In the genomic region with DNA sequence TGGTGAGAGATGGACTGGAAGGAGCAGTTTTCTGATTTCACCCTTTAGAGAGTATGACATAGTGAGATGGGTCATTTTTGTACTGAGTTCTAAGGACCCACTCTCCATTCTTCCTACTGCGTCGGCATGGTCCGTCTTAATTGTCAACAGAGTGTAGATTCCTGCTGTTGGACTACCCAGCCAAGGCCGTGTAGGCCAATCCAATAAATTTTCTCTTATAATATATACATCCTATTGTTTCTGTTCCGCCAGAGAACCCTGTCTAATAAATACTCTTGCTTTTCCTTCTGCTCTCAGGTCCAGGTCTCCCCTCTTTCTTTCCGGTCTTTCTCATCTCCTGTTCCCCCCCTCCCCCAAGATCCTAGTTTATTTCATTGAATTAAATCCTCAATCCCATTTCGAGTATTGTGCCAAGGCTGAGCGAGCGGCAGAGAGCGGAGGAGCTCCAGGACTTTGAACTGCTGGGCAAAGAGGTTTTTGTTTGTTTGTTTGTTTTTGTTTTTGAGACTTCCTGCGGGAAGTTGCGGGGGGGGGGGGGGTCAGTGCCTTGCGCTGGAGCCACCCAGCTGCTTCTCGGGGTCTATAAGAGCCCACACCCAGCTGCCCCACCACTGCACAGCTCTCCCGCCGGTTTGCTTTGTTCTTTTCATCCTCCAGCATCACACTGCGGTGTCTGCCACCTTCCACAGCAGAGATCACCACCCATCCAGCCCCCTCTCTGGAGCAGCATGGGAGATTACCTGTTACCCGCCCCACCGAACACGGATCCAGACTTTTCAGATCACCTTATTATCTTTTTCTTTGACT, we compare ENCODE assay signal across 8 mouse cellular contexts. TPM values are rescaled to one million over a fixed set of nuclear protein-coding genes. Genes with fewer than 3 reads are reported as not detected.
DNase-seq lines count a peak whose midpoint lies in the region; ATAC-seq and TF ChIP-seq lines count a peak whose summit lies in the region.

No protein-coding gene starts in this region.

- 6% methylated on average over 20 of the region's 20 CpGs for WGBS in heart, embryonic 14.5 days
- under 1% methylated on average over 20 of the region's 20 CpGs for WGBS in limb, embryonic 14.5 days
- 11% methylated on average over 20 of the region's 20 CpGs for WGBS in small intestine, adult 2 months

- H3K9me3 ChIP-seq in heart, embryonic 14.5 days (ENCODE audit: control insufficient read depth, low read length): no peaks in the 10 kb centered on the region
- no peaks in the 10 kb centered on the region for H3K9me3 ChIP-seq in MEL (replicated peaks; ENCODE audit: insufficient read depth, low read length)
- no peaks in the 10 kb centered on the region for H3K9me3 ChIP-seq in limb, embryonic 14.5 days (ENCODE audit: control insufficient read depth, low read length)

- no peaks in the 10 kb centered on the region for H3K36me3 ChIP-seq in heart, embryonic 14.5 days (ENCODE audit: control insufficient read depth, insufficient read depth, low read length)
- peaks cover 0 to 20% of the 10 kb centered on the region in 2 experiments; a peak in 2 of 4 replicates for H3K36me3 ChIP-seq in MEL (ENCODE audit: control insufficient read depth in 1 of 2, insufficient read depth in 2 of 2, low read length in 2 of 2)
- H3K36me3 ChIP-seq in limb, embryonic 14.5 days (ENCODE audit: control insufficient read depth, insufficient read depth, low read length): no peaks in the 10 kb centered on the region
- no peaks in the 10 kb centered on the region for H3K36me3 ChIP-seq in small intestine, adult 2 months (ENCODE audit: control insufficient read depth, insufficient read depth, low read length)

- no peak for TF ChIP-seq POLR2A in MEL (IDR thresholded peaks at IDR 0.05; ENCODE audit: control insufficient read depth in 1 of 2, insufficient read depth in 1 of 2, low read depth in 1 of 2, low read length in 2 of 2, poor library complexity in 1 of 2)
- no peak for TF ChIP-seq POLR2A in limb, embryonic 14.5 days (IDR thresholded peaks at IDR 0.05; ENCODE audit: borderline replicate concordance, extremely low read depth, insufficient read depth, insufficient read length)
- TF ChIP-seq POLR2A in small intestine, adult 2 months (IDR thresholded peaks at IDR 0.05; ENCODE audit: low read depth, low read length): no peak

- peak overlapping the region; percentile 52 to 85 for H3K4me3 ChIP-seq in heart, embryonic 14.5 days (ENCODE audit: control insufficient read depth in 1 of 2, insufficient read depth in 1 of 2, low read depth in 1 of 2, low read length in 2 of 2)
- peak overlapping the region; percentile 53 to 75 for H3K4me3 ChIP-seq in MEL (ENCODE audit: control insufficient read depth in 1 of 2, insufficient read depth in 1 of 2, low read depth in 2 of 2, low read length in 2 of 2)
- H3K4me3 ChIP-seq in limb, embryonic 14.5 days (replicated peaks; ENCODE audit: low read length): peak overlapping the region; percentile 49
- peak overlapping the region; percentile 61 for H3K4me3 ChIP-seq in small intestine, adult 2 months (ENCODE audit: low read depth, low read length)

- H3K9ac ChIP-seq in heart, embryonic 14.5 days (ENCODE audit: low read length): peak overlapping the region; percentile 60
- H3K9ac ChIP-seq in MEL (ENCODE audit: control insufficient read depth, low read depth, low read length, poor library complexity, severe bottlenecking): peak overlapping the region; percentile 12
- peak overlapping the region; percentile 59 for H3K9ac ChIP-seq in limb, embryonic 14.5 days (ENCODE audit: low read depth, low read length, severe bottlenecking)

- no peak; the same call in 1 of the 2 replicates for ATAC-seq in heart, embryonic 14.5 days (ENCODE audit: insufficient number of reproducible peaks, insufficient read depth, low FRiP score, low read depth)
- 0 out of 2 replicates have a peak, but pooled peaks have one; percentile 44 for ATAC-seq in erythroblast, adult 5-6 weeks (replicated peaks; ENCODE audit: low FRiP score, poor library complexity, severe bottlenecking)
- peak; percentile 80 for ATAC-seq in limb, embryonic 14.5 days (ENCODE audit: low FRiP score, low read depth)

- intact Hi-C loops in gastrocnemius, postnatal 14 days (cut with DNase I; ENCODE audit: low total_unique reads): no loop called here

- TF ChIP-seq RAD21 in MEL (IDR thresholded peaks at IDR 0.05; ENCODE audit: low read depth, low read length): no peak

- DNase-seq in heart, postnatal 4 days: no peak
- DNase-seq in MEL (ENCODE audit: low read depth, low spot score): no peak
- no peak for DNase-seq in limb, embryonic 14.5 days (ENCODE audit: low spot score)
- no peak for DNase-seq in gastrocnemius, postnatal 14 days
- no peak for DNase-seq in frontal cortex, postnatal 36 days (ENCODE audit: low spot score in 2 of 2)

- H3K27me3 ChIP-seq in heart, embryonic 14.5 days (ENCODE audit: control insufficient read depth, insufficient read depth, low read length): no peaks in the 10 kb centered on the region; the same call in 1 of the 2 replicates
- no peaks in the 10 kb centered on the region for H3K27me3 ChIP-seq in MEL (ENCODE audit: control insufficient read depth in 1 of 2, insufficient read depth in 2 of 2, low read length in 2 of 2)
- no peaks in the 10 kb centered on the region for H3K27me3 ChIP-seq in limb, embryonic 14.5 days (ENCODE audit: control insufficient read depth, insufficient read depth, low read length)
- H3K27me3 ChIP-seq in small intestine, adult 2 months (ENCODE audit: control insufficient read depth, insufficient read depth, low read length): no peaks in the 10 kb centered on the region; the same call in 1 of the 2 replicates

- TF ChIP-seq EP300 in MEL (IDR thresholded peaks at IDR 0.05; ENCODE audit: low read depth in 1 of 2, low read length in 2 of 2): no peak

- H3K4me1 ChIP-seq in heart, embryonic 14.5 days (ENCODE audit: control insufficient read depth in 2 of 2, insufficient read depth in 2 of 2, low read length in 2 of 2): peaks cover 0 to 4% of the 10 kb centered on the region in 2 experiments; a peak in 1 of 4 replicates
- peaks cover 1 to 10% of the 10 kb centered on the region in 2 experiments; a peak in 2 of 4 replicates for H3K4me1 ChIP-seq in MEL (ENCODE audit: control insufficient read depth in 1 of 2, insufficient read depth in 2 of 2, low read length in 2 of 2)
- H3K4me1 ChIP-seq in limb, embryonic 14.5 days (ENCODE audit: control insufficient read depth, insufficient read depth, low read length): no peaks in the 10 kb centered on the region
- H3K4me1 ChIP-seq in small intestine, adult 2 months (ENCODE audit: control insufficient read depth, insufficient read depth, insufficient read length, low read length): no peaks in the 10 kb centered on the region; the same call in 1 of the 2 replicates

- no peaks in the 10 kb centered on the region for H3K79me2 ChIP-seq in MEL (ENCODE audit: control insufficient read depth, insufficient read depth, low read length, poor library complexity)

- H3K27ac ChIP-seq in heart, embryonic 14.5 days (replicated peaks in 1 of 2; ENCODE audit: control insufficient read depth in 1 of 2, insufficient read depth in 1 of 2, low read depth in 2 of 2, low read length in 2 of 2): no peak overlapping the region; a peak in 1 of 4 replicates
- H3K27ac ChIP-seq in MEL (ENCODE audit: control insufficient read depth, low read depth, low read length): no peak overlapping the region
- H3K27ac ChIP-seq in limb, embryonic 14.5 days (replicated peaks; ENCODE audit: low read depth, low read length): peak overlapping the region; percentile 33; the same call in 1 of the 2 replicates
- no peak overlapping the region for H3K27ac ChIP-seq in small intestine, adult 2 months (ENCODE audit: insufficient read depth, low read depth, low read length)

- TF ChIP-seq CTCF in MEL (IDR thresholded peaks at IDR 0.05 in 2 of 3, conservative IDR thresholded peaks at IDR 0.05 in 1 of 3; ENCODE audit: control insufficient read depth in 1 of 3, insufficient read depth in 1 of 3, low read depth in 2 of 3, low read length in 3 of 3, poor library complexity in 1 of 3, severe bottlenecking in 1 of 3): no peak
- no peak for TF ChIP-seq CTCF in small intestine, adult 2 months (IDR thresholded peaks at IDR 0.05; ENCODE audit: extremely low read depth, insufficient read length, insufficient replicate concordance, low read depth, low read length)

- peak overlapping the region; percentile 82 for H3K4me2 ChIP-seq in heart, embryonic 14.5 days (ENCODE audit: low read length)
- H3K4me2 ChIP-seq in limb, embryonic 14.5 days (replicated peaks; ENCODE audit: low read depth, low read length, severe bottlenecking): peak overlapping the region; percentile 66

TF ChIP-seq in MEL, 35 proteins besides CTCF, POLR2A, EP300 and RAD21:
- no peak for TF ChIP-seq UBTF (IDR thresholded peaks at IDR 0.05; ENCODE audit: borderline replicate concordance, insufficient read depth, low read depth, low read length)
- no peak for TF ChIP-seq GATA1 (IDR thresholded peaks at IDR 0.05; ENCODE audit: low read depth, low read length)
- TF ChIP-seq MXI1 (IDR thresholded peaks at IDR 0.05; ENCODE audit: low read depth, low read length): no peak
- no peak for TF ChIP-seq ZNF384 (IDR thresholded peaks at IDR 0.05; ENCODE audit: low read depth, low read length)
- no peak for TF ChIP-seq MYC (IDR thresholded peaks at IDR 0.05; ENCODE audit: low read depth, low read length)
- TF ChIP-seq USF2 (IDR thresholded peaks at IDR 0.05; ENCODE audit: borderline replicate concordance in 1 of 2, insufficient read depth in 1 of 2, low read depth in 1 of 2, low read length in 2 of 2): no peak
- TF ChIP-seq MAFK (IDR thresholded peaks at IDR 0.05; ENCODE audit: borderline replicate concordance, low read depth, low read length): no peak
- TF ChIP-seq BHLHE40 (IDR thresholded peaks at IDR 0.05; ENCODE audit: borderline replicate concordance, low read depth, low read length): no peak
- no peak for TF ChIP-seq ZC3H11A (IDR thresholded peaks at IDR 0.05; ENCODE audit: low read depth, low read length)
- TF ChIP-seq CHD2 (IDR thresholded peaks at IDR 0.05; ENCODE audit: low read length): no peak

RNA-seq across cellular contexts. Expression of a gene that starts 42.6 kb away (rescaled TPM):
- polyA plus RNA-seq in heart, embryonic 14.5 days (2014; fragmentation: Nextera tagmentation; extraction: Ambion mirVana): 71.9 and 80.1 TPM in 2 replicates
- total RNA-seq in heart, postnatal 4 days (2021): 10 to 100 TPM; 43.2 to 43.9 TPM
- 257 and 258 TPM in 2 replicates for total RNA-seq in MEL (2012; rRNA removed)
- polyA plus RNA-seq in MEL (2012; ENCODE audit: insufficient read depth in 1 of 2, insufficient read length in 2 of 2, low read depth in 1 of 2, low replicate concordance in 2 of 2, missing spikeins in 1 of 2): 100 to 1,000 TPM; 311 to 339 TPM
- 11.9 and 18.4 TPM in 2 replicates for total RNA-seq in erythroblast, adult 5-6 weeks (2015; ENCODE audit: low replicate concordance)
- total RNA-seq in erythroblast, adult 5-6 weeks (2017; ENCODE audit: low replicate concordance): 37.4 and 42.5 TPM in 2 replicates
- 101 and 110 TPM in 2 replicates for polyA plus RNA-seq in limb, embryonic 14.5 days (2012; rRNA removed)
- polyA plus RNA-seq in limb, embryonic 14.5 days (2014; fragmentation: Nextera tagmentation; extraction: Ambion mirVana): 123 and 137 TPM in 2 replicates
- polyA plus RNA-seq in small intestine, adult 2 months (2012; rRNA removed): 34.0 and 46.4 TPM in 2 replicates
- total RNA-seq in gastrocnemius, postnatal 14 days (2021): 10 to 100 TPM; 22.2 to 26.4 TPM
